Mouse (Mus musculus): ENCODE measurements around the gene Snx8.
A peak's percentile ranks its signal among the peaks of the same experiment; 100 is the strongest.
"Not testable (repeated sequence)": the region's sequence is repeated elsewhere in the genome, so short reads cannot be mapped to it uniquely, and the experiment has no call there.

Gene Snx8

GRCm38 (mm10) chr5:140384462-140384861, 4.6 kb downstream of the Snx8 start:
- no peak for DNase-seq (ENCODE audit: low read depth, low spot score)

GRCm38 (mm10) chr5:140383559-140383958, 5.5 kb downstream of the Snx8 start:
- DNase-seq (ENCODE audit: low read depth, low spot score), result no peak

GRCm38 (mm10) chr5:140382688-140383087, 6.4 kb downstream of the Snx8 start:
- no peak for DNase-seq (ENCODE audit: low read depth, low spot score)

DNA sequence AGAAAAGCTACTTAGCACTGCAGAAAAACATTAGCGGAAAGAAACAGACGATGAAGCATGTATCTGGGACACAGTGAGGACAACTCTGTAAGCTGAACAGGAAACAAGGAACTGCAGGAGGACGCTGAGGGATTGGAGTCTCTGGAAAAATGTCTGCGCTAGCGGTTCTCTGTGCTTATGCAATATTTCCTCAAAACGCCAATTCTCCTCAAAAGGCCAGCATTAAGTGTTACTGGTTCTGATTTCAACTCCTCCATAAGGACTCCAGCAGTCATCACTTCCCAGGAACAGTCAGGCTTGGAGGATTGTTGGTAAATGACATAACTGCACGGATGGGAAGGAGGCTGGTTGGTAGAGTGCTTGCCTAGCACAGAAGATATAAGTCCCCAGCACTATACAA, 7.9 kb downstream of the Snx8 start:
- DNase-seq (ENCODE audit: low read depth, low spot score), result peak; percentile 29

DNA sequence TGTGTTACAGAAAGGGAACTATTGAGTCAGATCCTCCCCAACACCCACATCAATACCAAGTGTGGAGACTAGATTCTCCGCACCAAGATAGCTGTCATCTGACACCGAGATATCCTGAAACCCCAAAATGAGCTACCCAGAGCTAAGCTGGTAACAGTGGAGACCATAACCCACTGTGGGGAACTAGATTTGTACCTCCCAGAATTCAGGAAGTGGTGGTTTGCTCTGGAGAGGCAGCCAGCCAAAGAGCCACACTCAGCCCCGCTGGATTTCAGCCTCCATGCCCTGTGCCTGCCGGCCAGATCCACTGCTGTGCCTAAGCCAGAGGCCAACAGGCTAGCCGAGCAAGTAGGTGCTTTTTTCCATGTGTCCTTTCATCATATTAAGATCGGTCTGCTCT, 9.8 kb downstream of the Snx8 start:
- DNase-seq (ENCODE audit: low read depth, low spot score), result no peak

- no peak for DNase-seq (ENCODE audit: low read depth, low spot score)
These were observed 10.8 kb downstream of the Snx8 start for GRCm38 (mm10) chr5:140378121-140378853.

DNA sequence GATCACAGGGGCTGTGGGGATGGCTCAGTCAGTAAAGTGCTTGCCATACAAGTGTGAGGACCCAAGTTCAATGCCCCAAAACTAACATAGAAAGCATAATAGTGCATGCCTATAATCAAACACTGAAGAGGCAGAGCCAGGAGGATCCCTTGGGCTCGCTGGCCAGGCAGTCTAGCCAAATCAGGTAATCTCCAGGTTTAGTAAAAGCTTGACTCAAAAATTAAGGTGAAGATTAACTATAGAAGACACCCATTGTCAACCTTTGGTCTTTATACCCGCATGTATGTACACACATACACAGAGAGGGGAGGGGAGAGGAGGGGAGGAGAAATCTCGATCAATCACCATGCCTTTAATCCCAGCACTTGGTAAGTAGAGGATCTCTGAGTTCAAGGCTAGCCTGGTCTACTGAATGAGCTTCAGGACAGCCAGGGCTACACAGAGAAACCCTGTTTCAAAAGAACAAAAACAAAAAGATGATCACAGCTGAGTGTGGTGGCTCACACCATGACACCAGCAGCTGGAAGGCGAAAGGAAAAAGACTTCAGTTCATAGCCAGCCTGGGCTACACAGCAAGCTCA, 13.7 kb downstream of the Snx8 start:
- DNase-seq (ENCODE audit: low read depth, low spot score), result no peak

DNA sequence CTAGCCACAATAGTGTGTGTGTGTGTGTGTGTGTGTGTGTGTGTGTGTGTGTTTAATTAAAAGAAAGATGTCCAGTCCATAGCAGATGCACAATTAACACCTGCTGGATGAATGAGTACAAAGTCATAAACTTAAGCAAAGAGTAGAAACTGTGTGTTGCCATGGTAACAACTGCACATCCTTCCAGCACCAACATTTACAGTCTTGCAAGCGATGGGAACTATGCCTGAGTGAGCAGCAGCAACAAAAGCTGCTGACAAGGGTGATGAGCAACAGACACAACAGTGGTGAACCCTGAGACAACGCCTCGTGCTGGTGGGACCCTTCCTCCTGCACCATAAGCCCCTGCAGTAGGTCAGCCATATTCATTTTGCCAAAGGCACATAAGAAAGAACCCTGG, 14.8 kb downstream of the Snx8 start:
- peak; percentile 68 for DNase-seq (ENCODE audit: low read depth, low spot score)

DNA sequence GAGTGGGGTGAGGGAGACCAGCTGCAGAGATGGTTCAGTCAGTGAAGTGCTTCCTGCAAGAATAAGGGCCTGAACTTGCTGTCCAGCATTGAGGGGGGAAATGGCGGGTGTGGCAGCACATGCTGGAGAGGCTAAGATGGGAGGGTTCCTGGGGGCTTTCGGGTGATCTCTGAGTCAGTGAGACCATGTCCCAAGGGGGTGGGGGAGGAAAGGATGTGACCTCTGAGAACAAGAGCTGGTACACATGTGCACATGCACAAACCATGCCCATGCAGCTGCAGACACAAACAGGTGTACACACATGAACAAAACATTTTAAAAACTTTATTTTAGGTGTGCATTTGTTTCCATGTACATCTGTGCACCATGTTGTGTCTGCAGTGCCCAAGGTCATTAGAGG, 15.4 kb downstream of the Snx8 start:
- no peak for DNase-seq (ENCODE audit: low read depth, low spot score)

DNA sequence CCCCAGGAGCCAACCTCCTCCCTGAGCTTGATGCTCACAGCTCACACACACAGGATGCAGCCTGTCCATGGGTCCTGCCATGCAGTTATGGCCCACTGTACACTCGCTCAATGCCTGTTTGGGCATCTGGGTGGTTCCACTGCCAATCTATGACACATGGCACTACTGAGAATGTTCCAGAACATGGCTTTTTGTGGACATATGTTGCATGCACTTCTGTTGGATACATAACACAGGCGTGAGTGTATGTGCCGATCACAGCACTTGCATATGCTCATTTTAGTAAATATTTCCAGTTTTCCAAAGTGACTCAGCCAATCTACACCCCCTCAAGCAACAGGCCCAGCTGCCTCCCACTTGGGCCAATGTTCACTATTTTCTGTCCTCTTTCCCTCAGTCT, 17.4 kb downstream of the Snx8 start:
- peak; percentile 75 for DNase-seq (ENCODE audit: low read depth, low spot score)

DNA sequence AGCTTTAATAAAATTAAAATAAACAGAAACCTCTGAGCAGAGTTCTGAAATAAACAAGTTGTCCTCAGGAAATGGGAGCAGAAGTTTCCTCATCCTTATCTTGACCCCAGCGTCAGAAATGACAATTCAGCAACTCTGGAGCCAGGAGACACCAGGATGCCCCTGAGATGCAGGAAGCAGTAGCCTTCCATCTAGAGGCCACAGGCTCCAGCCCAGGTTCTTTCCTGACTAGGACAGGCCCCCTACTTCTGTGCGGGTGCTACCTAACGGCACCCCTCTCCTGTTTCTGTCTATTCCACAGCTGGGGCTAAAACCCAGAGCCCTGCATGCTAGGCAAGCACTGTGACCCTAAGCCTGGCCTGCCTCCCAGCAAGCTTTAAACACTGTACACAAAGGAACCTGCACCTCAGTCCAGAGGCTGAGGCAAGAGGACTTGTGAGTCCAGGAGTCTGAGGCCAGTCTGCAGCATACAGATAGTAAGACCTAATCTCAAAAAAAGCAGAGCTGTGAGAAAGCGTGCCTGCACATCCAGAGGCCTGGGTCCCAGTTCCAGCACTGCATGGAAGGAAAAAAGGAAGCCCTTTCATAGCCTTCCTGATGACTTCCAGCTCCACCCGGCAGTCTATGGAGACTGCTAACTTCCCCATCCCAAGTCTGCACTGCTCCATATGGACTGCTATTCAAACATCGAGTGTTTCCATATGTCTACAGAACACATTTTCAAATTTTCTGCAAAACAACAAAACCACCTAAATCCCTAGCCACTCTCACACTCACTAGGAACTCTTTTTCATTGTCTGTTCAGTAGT, 18.4 kb downstream of the Snx8 start:
- no peak for DNase-seq (ENCODE audit: low read depth, low spot score)

DNA sequence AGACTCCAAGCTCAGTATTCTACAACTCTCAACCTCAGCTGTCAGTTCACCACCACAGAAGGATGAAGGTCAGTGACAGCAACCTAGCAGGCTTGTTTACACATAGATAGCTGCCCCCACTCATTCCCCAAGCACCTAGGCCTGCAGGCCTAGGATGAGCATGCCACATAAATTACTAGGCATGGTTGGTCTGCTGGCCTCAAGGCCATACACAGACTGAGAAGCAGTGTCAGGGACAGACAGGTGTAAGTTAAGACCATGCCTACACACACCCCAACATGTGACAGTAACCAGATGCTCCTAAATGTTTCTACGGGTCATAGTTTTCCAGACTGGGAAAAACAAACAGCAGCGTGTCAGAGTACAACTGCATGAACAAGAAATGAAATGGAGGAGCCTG, 19.6 kb downstream of the Snx8 start:
- DNase-seq (ENCODE audit: low read depth, low spot score), result no peak

- no peak for DNase-seq (ENCODE audit: low read depth, low spot score)
These were observed 20.1 kb downstream of the Snx8 start for GRCm38 (mm10) chr5:140368926-140369325.

- DNase-seq (ENCODE audit: low read depth, low spot score), result not testable (repeated sequence)
These were observed 20.9 kb downstream of the Snx8 start for GRCm38 (mm10) chr5:140368126-140368525.

DNA sequence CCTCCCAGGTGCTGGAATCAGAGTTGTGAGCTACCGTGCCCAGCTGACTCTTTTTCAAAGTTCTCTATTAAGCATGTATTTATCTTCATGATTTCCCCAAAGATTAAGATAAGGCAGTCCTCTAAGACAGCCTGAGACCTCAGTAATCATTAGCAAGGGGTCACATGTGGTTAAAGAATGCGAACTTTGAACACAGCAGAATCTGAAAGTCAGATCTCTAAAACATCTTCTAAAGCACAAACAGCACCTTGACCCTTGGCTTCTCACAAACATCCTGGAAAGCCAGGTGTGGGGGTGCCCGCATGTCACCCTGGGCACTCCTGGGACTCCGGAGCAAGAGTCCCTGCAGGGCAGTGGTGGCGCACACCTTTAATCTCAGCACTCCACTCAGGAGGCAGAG, 24.6 kb downstream of the Snx8 start:
- no peak for DNase-seq (ENCODE audit: low read depth, low spot score)

DNA sequence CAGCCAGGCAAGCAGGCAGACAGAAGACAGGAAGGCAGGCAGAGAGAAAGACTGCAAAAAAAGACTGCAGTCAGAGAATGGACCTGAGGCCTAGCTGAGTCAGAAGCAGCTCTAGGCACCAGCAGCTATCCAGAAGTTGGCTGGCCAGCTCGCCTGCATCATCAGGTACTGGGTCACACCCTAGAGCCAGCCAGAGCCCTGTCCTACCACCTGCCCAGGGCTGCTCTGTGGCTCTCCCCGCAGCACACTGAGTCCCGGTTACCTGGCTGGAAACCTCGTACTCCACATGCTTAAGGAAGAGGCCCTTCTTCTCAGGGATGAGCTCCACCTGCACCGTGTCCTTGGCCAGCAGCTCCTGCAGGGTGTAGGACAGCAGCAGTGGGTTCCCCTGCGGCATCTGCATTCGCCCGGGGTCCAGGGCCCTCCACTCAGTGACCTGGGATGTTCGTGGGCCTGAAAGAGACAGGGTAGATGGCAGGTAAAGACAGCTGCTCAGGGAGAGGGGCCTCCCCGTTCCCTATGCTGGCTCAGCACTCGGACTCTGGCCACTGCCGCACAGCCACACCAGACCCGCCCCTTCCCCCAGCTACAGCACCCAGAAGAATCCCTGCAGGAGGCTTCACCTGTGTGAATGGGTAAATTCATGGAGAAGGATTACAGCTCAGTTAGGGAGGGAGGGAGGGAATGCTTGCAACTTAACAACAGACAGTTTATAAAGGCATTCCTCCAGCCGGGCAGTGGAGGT, 29.0 kb downstream of the Snx8 start:
- DNase-seq (ENCODE audit: low read depth, low spot score), result no peak

- no peak for DNase-seq (ENCODE audit: low read depth, low spot score)
These were observed 31.6 kb downstream of the Snx8 start for GRCm38 (mm10) chr5:140357466-140357865.

- no peak for DNase-seq (ENCODE audit: low read depth, low spot score)
These were observed 33.1 kb downstream of the Snx8 start for GRCm38 (mm10) chr5:140355934-140356333.

GRCm38 (mm10) chr5:140352352-140352751, 36.7 kb downstream of the Snx8 start:
- no peak for DNase-seq (ENCODE audit: low read depth, low spot score)

DNA sequence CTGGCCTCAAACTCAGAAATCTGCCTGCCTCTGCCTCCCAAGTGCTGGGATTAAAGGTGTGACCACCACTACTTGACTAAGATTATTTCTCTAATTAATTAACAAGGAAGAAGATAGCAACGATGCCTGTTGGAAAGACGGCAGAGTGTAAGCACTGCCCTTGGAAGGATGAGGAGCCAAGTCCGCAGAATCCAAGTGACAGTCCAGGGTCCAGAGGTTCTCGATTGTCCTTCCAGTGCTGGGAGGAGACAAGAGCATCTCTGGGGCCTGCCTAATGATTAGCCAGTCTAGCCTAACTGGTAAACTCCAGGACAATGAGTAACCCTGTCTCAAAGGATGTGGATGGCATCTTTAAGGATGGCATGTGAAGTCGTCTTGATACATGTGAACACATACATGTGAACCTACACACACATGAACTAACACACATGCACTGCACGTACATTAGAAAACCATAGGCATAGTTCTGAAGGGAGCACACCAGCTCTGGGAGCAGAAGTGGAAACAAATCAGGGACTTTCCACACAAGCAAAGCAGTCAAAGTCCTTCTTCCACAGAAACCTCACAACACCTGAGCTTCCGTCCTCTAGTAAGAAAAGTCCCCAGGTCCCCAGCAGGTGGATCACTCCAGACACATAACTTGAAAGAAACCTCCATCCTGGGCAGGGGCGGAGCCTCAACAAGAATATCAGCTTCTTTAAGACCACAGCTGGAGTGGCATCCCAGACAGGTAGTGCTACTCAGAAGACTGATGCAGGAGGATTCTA, 38.1 kb downstream of the Snx8 start:
- DNase-seq (ENCODE audit: low read depth, low spot score), result no peak

GRCm38 (mm10) chr5:140349882-140350281, 39.2 kb downstream of the Snx8 start:
- DNase-seq (ENCODE audit: low read depth, low spot score), result no peak
